Mouse (Mus musculus) limb, embryonic 11.5 days (tissue): ENCODE data around the gene Sema6d. TPM values are rescaled to one million over a fixed set of nuclear protein-coding genes. Genes with fewer than 3 reads are reported as not detected.

Source experiments
- ATAC-seq: fragments of 200-750 bp; cut with Nextera tagmentation; 2 replicates; pipeline ENCODE4 v1.8.0; 2017; ENCODE audit warnings: low read depth; ENCODE audit not compliant: insufficient number of reproducible peaks, low FRiP score, low TSS enrichment
- DNase-seq: peaks from one replicate; pipeline ENCODE4 v3.0.0-alpha.2; 2015; ENCODE audit warnings: low spot score
- H3K27ac ChIP-seq: fragments of 300-500 bp; sonication (generic); replicated peaks from 2 replicates; pipeline ENCODE4 v1.5.1; 2014; ENCODE audit warnings: low read depth, mild to moderate bottlenecking, low read length
- H3K27me3 ChIP-seq: fragments of 300-500 bp; sonication (generic); 2 replicates; pipeline ENCODE4 v1.6.1; 2014; ENCODE audit warnings: mild to moderate bottlenecking, low read length, mixed read lengths; ENCODE audit not compliant: control insufficient read depth, insufficient read depth
- H3K36me3 ChIP-seq: fragments of 300-500 bp; sonication (generic); 2 replicates; pipeline ENCODE4 v1.6.1; 2014; ENCODE audit warnings: mild to moderate bottlenecking, low read length, moderate library complexity, mixed read lengths; ENCODE audit not compliant: control insufficient read depth, insufficient read depth
- H3K4me1 ChIP-seq: fragments of 300-500 bp; sonication (generic); 2 replicates; pipeline ENCODE4 v1.6.1; 2014; ENCODE audit warnings: low read length, mixed read lengths; ENCODE audit not compliant: control insufficient read depth, insufficient read depth
- H3K4me2 ChIP-seq: fragments of 300-500 bp; sonication (generic); 2 replicates; pipeline ENCODE4 v1.6.1; 2014; ENCODE audit warnings: low read depth, mild to moderate bottlenecking, moderate library complexity; ENCODE audit not compliant: severe bottlenecking
- H3K4me3 ChIP-seq: fragments of 300-500 bp; sonication (generic); 2 replicates; pipeline ENCODE4 v1.5.1; 2014; ENCODE audit warnings: low read depth, low read length
- H3K9ac ChIP-seq: fragments of 300-500 bp; sonication (generic); 2 replicates; pipeline ENCODE4 v1.6.1; 2014; ENCODE audit warnings: mild to moderate bottlenecking, low read length
- H3K9me3 ChIP-seq: fragments of 300-500 bp; sonication (generic); 2 replicates; pipeline ENCODE4 v1.6.1; 2016; ENCODE audit warnings: low read length; ENCODE audit not compliant: control insufficient read depth
- WGBS: fragments of 180-500 bp; shearing (Covaris S2); extraction: QIAGEN DNeasy Blood & Tissue Kit; methylation state at CpG from one replicate; pipeline ENCODE4 v1.1.7; 2014; 5-methylcytosine and 5-hydroxymethylcytosine counted together
- polyA plus RNA-seq: library from polyadenylated mRNA; unstranded; fragments of >200 nt; fragmentation: Nextera tagmentation; extraction: Ambion mirVana; gene quantifications from 2 replicates; pipeline ENCODE4 v1.2.1, GENCODE M21; 2014

Gene Sema6d
- polyA plus RNA-seq, 1 experiment from 2014 or later, result 6.2 TPM

- Histone ChIP-seq H3K4me3 (no peak overlapping the region), H3K4me2 (no peak overlapping the region), H3K9ac (no peak overlapping the region), H3K4me1 (no peaks in the 10 kb centered on the region), H3K27me3 (no peaks in the 10 kb centered on the region), H3K27ac (no peak overlapping the region), H3K9me3 (no peaks in the 10 kb centered on the region), H3K36me3 (no peaks in the 10 kb centered on the region)
- no peak for DNase-seq
- WGBS, result 95% methylated on average over 6 of the region's 6 CpGs
- no peak for ATAC-seq
These were observed 433.9 kb downstream of the Sema6d start for GRCm38 (mm10) chr2:124523667-124524066.

DNA sequence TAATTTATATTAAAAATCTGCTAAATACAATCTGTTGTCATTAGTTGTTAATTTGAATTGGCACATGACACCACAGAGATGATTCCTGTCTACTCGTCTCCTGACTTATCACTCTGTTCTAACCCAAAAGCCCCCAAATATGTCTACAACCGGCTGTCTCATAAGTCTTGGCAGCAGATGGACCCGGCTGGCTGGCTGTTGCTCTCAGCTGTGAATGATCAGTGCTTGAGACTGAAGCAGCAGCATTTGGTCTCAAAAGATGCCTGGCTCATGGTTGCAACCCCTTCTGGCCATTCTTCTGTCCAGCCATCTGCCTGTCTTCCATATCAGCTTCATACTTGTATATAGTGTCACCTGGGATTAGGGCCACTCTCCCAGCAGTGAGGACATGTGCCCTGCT, 434.4 kb downstream of the Sema6d start:
- Histone ChIP-seq H3K9ac (no peak overlapping the region), H3K4me3 (no peak overlapping the region), H3K4me1 (no peaks in the 10 kb centered on the region), H3K27me3 (no peaks in the 10 kb centered on the region), H3K27ac (no peak overlapping the region), H3K36me3 (no peaks in the 10 kb centered on the region), H3K4me2 (no peak overlapping the region), H3K9me3 (no peaks in the 10 kb centered on the region)
- DNase-seq, result no peak
- 85% methylated on average over 3 of the region's 3 CpGs for WGBS
- no peak for ATAC-seq

GRCm38 (mm10) chr2:124527641-124528040, 437.9 kb downstream of the Sema6d start:
- Histone ChIP-seq H3K9me3 (no peaks in the 10 kb centered on the region), H3K4me3 (no peak overlapping the region), H3K4me2 (no peak overlapping the region), H3K4me1 (no peaks in the 10 kb centered on the region), H3K36me3 (no peaks in the 10 kb centered on the region), H3K27me3 (no peaks in the 10 kb centered on the region), H3K9ac (no peak overlapping the region), H3K27ac (no peak overlapping the region)
- ATAC-seq (no peak), DNase-seq (no peak)
- WGBS, result 85% methylated on average over 3 of the region's 3 CpGs

- no peak for ATAC-seq
- no peak overlapping the region for H3K4me3 ChIP-seq
- no peaks in the 10 kb centered on the region for H3K4me1 ChIP-seq
- no peak overlapping the region for H3K27ac ChIP-seq
- WGBS, result 90% methylated on average over 2 of the region's 2 CpGs
- H3K9me3 ChIP-seq, result no peaks in the 10 kb centered on the region
- H3K36me3 ChIP-seq, result no peaks in the 10 kb centered on the region
- H3K9ac ChIP-seq, result no peak overlapping the region
- H3K27me3 ChIP-seq, result no peaks in the 10 kb centered on the region
- DNase-seq, result no peak
- H3K4me2 ChIP-seq, result no peak overlapping the region
These were observed 440.7 kb downstream of the Sema6d start for GRCm38 (mm10) chr2:124530441-124530840.

GRCm38 (mm10) chr2:124531062-124531461, 441.3 kb downstream of the Sema6d start:
- Histone ChIP-seq H3K27ac (no peak overlapping the region), H3K4me1 (no peaks in the 10 kb centered on the region), H3K4me2 (no peak overlapping the region), H3K9me3 (no peaks in the 10 kb centered on the region), H3K27me3 (no peaks in the 10 kb centered on the region), H3K4me3 (no peak overlapping the region), H3K9ac (no peak overlapping the region), H3K36me3 (no peaks in the 10 kb centered on the region)
- DNase-seq (no peak), ATAC-seq (no peak)
- WGBS, result 65% methylated on average over 4 of the region's 4 CpGs

- H3K4me1 ChIP-seq, result no peaks in the 10 kb centered on the region
- no peaks in the 10 kb centered on the region for H3K36me3 ChIP-seq
- no peak overlapping the region for H3K9ac ChIP-seq
- ATAC-seq (no peak), DNase-seq (no peak)
- H3K4me3 ChIP-seq, result no peak overlapping the region
- no peaks in the 10 kb centered on the region for H3K27me3 ChIP-seq
- H3K27ac ChIP-seq, result no peak overlapping the region
- 91% methylated on average over 3 of the region's 3 CpGs for WGBS
- no peaks in the 10 kb centered on the region for H3K9me3 ChIP-seq
- H3K4me2 ChIP-seq, result no peak overlapping the region
These were observed 443.1 kb downstream of the Sema6d start for GRCm38 (mm10) chr2:124532906-124533305.

DNA sequence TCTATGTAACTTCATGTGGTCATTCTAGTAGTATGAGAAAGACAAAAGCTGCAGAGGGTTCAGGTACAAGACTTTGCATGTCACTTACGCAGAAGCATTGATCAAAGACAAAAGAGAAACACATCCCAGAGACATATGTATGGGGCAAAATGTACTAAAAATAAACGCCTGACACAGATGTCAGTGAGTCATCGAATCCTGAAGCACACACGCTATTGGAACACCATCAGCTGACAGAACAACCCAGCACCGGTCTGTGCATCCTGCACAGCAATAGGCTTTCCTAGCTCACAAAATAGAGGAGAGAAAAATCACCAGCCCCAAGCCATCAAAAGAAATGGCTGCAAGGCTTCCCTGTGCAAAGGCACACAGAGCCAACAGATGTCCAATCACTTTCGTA, 443.8 kb downstream of the Sema6d start:
- no peaks in the 10 kb centered on the region for H3K36me3 ChIP-seq

DNA sequence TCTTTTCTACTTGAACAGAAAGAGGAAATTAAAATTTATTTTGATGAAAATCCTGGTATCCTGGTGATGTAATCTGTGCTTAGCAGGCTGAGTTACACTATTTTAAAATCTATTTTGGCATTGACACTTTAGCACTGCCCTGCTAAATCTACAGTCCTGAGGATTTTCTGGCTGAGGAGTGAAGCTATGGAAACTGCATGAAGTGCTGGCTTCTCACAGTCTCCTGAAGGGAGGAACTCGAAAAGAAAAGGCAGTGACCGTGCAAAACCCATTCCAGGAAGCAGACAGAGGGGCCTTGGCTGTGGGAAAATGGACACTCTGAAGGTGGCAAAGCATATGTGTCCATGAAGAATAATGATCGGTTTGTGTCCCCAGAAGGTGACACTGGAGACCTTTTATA, 460.5 kb downstream of the Sema6d start:
- H3K9me3 ChIP-seq, result no peaks in the 10 kb centered on the region
- H3K36me3 ChIP-seq, result no peaks in the 10 kb centered on the region
- ATAC-seq (no peak), DNase-seq (no peak)
- no peak overlapping the region for H3K27ac ChIP-seq
- 86% methylated on average over 3 of the region's 3 CpGs for WGBS
- no peak overlapping the region for H3K4me2 ChIP-seq
- no peak overlapping the region for H3K9ac ChIP-seq
- no peak overlapping the region for H3K4me3 ChIP-seq
- H3K27me3 ChIP-seq, result no peaks in the 10 kb centered on the region
- H3K4me1 ChIP-seq, result no peaks in the 10 kb centered on the region

More for the DNA sequence above, 443.8 kb downstream of the Sema6d start:
- 94% methylated on average over 6 of the region's 6 CpGs for WGBS
- DNase-seq, result no peak
- Histone ChIP-seq H3K4me3 (no peak overlapping the region), H3K9ac (no peak overlapping the region), H3K27me3 (no peaks in the 10 kb centered on the region), H3K27ac (no peak overlapping the region), H3K4me2 (no peak overlapping the region), H3K4me1 (no peaks in the 10 kb centered on the region), H3K9me3 (no peaks in the 10 kb centered on the region)
- ATAC-seq, result no peak

DNA sequence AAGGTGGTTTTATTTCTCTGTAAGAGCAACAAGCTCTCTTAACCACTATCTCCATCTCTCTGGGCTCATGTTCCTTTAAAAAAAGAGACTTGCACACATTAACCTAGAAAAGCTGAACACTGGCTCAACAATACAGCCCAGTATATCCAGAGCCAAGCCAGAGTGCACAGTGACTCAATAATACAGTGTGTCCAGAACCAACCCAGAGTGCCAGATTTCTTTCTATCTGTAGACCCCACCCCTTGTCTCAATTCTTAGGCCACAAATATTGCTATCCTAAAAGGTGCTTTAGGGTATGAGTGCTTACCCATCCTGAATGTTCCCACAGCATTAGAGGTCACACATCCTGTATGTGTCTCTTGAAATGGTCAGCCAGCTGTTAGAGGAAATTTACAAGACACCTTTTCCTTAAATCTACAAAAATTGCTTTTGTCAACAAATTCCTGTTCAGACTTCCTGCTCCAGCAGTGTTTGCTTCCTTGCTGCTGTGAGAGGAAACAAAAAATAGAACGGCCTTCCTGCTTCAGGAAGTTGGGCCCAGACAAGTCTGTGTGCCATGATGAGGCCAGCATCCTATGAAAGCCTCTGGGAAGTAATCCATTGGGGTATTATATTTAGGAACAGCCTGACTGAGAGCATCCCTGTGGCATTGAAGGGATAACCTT, 465.1 kb downstream of the Sema6d start:
- WGBS, result 76% methylated on average over 1 of the region's 1 CpGs
- Histone ChIP-seq H3K4me2 (no peak overlapping the region), H3K9ac (no peak overlapping the region), H3K4me3 (no peak overlapping the region), H3K27ac (no peak overlapping the region), H3K27me3 (no peaks in the 10 kb centered on the region), H3K4me1 (no peaks in the 10 kb centered on the region), H3K9me3 (no peaks in the 10 kb centered on the region), H3K36me3 (no peaks in the 10 kb centered on the region)
- ATAC-seq (no peak), DNase-seq (no peak)
